Mouse (Mus musculus) heart, embryonic 10.5 days (tissue): ENCODE data around the gene Myo10. TPM values are rescaled to one million over a fixed set of nuclear protein-coding genes. Genes with fewer than 3 reads are reported as not detected.
A peak's percentile ranks its signal among the peaks of the same experiment; 100 is the strongest.

Experiments
- DNase-seq: peaks from one replicate; pipeline ENCODE4 v3.0.0-alpha.2; 2017; ENCODE audit warnings: low spot score
- H3K27ac ChIP-seq: fragments of 300-500 bp; sonication (generic); 2 replicates; pipeline ENCODE4 v1.5.1; 2016; ENCODE audit warnings: mild to moderate bottlenecking
- H3K27me3 ChIP-seq: fragments of 300-500 bp; sonication (generic); 2 replicates; pipeline ENCODE4 v1.6.1; 2016; ENCODE audit warnings: mild to moderate bottlenecking; ENCODE audit not compliant: poor library complexity, insufficient read depth, severe bottlenecking
- H3K36me3 ChIP-seq: fragments of 300-500 bp; sonication (generic); 2 replicates; pipeline ENCODE4 v1.6.1; 2016; ENCODE audit warnings: mild to moderate bottlenecking, moderate library complexity
- H3K4me1 ChIP-seq: fragments of 300-500 bp; sonication (generic); 2 replicates; pipeline ENCODE4 v1.6.1; 2016; ENCODE audit warnings: mild to moderate bottlenecking
- H3K4me3 ChIP-seq: fragments of 300-500 bp; sonication (generic); 2 replicates; pipeline ENCODE4 v1.5.1; 2016; ENCODE audit warnings: mild to moderate bottlenecking, moderate library complexity
- H3K9me3 ChIP-seq: fragments of 300-500 bp; sonication (generic); 2 replicates; pipeline ENCODE4 v1.6.1; 2016; ENCODE audit warnings: mild to moderate bottlenecking, moderate library complexity
- WGBS: fragments of 180-500 bp; shearing (Covaris S2); methylation state at CpG from one replicate; pipeline ENCODE4 v1.1.7; 2016; 5-methylcytosine and 5-hydroxymethylcytosine counted together
- polyA plus RNA-seq: library from polyadenylated mRNA; unstranded; fragments of >200 nt; fragmentation: Nextera tagmentation; extraction: Ambion mirVana; gene quantifications from 2 replicates; pipeline ENCODE4 v1.2.1, GENCODE M21; 2016

Gene Myo10
- polyA plus RNA-seq, 1 experiment from 2014 or later, result 21.0 TPM

DNA sequence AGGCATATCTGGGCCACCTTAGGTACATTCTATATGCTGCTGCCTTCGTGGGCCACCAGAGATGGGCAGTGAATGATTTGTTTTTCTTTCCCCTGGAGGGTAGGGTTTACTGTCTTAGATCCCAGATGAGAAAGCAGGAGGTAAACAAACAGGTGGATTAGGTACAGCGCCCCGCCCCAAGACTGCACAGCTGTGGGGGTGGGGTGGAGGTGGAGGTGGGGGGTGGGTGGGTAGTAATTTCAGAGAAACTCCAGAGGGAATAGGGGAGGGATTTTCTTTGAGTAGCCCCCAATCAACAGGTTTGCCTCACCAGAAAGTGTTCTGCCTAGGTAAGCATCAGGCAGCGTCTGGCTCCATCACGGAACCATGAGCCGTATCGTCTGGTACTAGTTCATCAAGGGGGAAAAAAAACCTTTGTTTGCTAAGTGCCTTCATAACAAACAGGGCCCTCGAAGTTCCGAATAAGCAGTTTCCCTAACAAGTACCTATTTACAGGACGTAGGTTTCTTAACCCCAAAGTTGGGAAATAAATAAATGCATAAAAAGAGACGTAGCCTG lies 221.8 kb downstream of the Myo10 start:
- Histone ChIP-seq H3K27me3 (peaks cover 34% of the 10 kb centered on the region), H3K36me3 (no peaks in the 10 kb centered on the region), H3K9me3 (no peaks in the 10 kb centered on the region), H3K4me3 (peak overlapping the region; percentile 92), H3K27ac (peak overlapping the region; percentile 87; the same call in 1 of the 2 replicates), H3K4me1 (peaks cover 11% of the 10 kb centered on the region)
- WGBS, result 20% methylated on average over 11 of the region's 11 CpGs
- DNase-seq, result no peak

DNA sequence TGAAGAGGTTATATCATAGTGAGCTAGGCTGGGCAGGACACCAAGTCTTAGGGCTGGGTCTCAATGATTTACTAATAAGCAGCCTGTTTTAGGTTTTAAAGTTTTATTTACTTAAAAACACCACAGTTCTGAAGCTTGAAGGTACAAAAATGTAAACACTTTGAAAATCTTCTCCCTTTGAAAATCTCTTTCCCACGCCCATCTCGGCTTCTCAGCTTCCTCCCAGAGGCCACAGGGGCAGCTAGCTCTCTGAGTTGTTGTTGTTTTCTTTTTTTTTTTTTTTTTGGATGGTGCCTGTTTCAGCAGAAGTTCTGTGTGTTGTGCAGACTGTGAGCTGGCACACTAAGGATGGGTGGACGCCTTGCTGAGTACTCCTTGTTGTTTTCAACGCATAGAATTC lies 222.4 kb downstream of the Myo10 start:
- Histone ChIP-seq H3K4me3 (no peak overlapping the region), H3K36me3 (no peaks in the 10 kb centered on the region), H3K27ac (no peak overlapping the region), H3K9me3 (no peaks in the 10 kb centered on the region), H3K27me3 (peaks cover 34% of the 10 kb centered on the region), H3K4me1 (peaks cover 11% of the 10 kb centered on the region)
- no peak for DNase-seq
- WGBS, result 57% methylated on average over 4 of the region's 4 CpGs

DNA sequence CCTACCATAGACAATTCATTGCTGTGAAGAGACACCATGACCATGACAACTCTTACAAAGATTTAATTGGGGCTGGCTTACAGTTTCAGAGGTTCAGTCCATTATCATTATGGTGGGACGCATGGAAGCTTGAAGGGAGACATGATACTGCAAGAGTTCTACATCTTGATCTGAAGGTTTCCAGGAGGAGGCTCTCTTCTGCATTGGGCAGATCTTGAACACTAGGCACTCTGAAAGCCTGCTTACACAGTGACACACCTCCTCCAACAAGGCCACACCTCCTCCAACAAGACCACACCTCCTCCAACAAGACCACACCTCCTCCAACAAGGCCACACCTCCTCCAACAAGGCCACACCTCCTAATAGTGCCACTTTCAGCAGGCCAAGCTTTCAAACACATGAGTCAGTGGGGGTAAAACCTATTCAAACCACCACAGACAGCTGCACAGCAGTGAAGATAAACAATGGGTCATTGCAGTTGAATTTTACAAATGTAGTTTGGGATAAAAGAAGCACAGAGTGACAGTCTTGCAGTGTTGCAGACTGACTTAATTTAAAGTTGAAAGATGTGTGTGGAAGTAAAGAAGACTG lies 225.3 kb downstream of the Myo10 start:
- no peak overlapping the region for H3K4me3 ChIP-seq
- peaks cover 14% of the 10 kb centered on the region for H3K27me3 ChIP-seq
- no peaks in the 10 kb centered on the region for H3K36me3 ChIP-seq
- no peak for DNase-seq
- peaks cover 14% of the 10 kb centered on the region for H3K4me1 ChIP-seq
- 77% methylated on average over 1 of the region's 1 CpGs for WGBS
- H3K9me3 ChIP-seq, result no peaks in the 10 kb centered on the region
- no peak overlapping the region for H3K27ac ChIP-seq

DNA sequence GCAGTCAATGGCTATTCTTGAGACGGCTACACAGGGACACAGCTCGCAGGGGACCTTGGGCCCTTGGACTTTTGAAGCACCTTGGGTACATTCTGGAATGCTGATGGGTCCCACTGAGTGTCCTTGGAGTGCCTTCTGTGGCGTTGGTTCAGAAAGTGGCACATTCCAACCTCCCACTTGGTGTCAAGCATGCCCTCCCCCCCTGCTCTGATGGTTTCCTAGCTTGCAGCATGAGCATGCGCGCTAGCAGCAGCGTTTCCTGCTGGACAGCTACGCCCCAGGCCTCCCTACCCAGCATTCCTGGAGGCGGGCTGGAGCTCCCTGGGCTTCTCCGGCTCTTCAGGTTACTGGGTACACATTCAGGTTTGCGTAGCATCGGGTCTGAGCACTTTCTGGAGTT lies 228.2 kb downstream of the Myo10 start:
- WGBS, result 57% methylated on average over 11 of the region's 11 CpGs
- H3K9me3 ChIP-seq, result no peaks in the 10 kb centered on the region
- H3K4me3 ChIP-seq, result no peak overlapping the region
- H3K27ac ChIP-seq, result no peak overlapping the region
- H3K27me3 ChIP-seq, result no peaks in the 10 kb centered on the region
- H3K36me3 ChIP-seq, result no peaks in the 10 kb centered on the region
- H3K4me1 ChIP-seq, result peaks cover 6% of the 10 kb centered on the region
- no peak for DNase-seq

DNA sequence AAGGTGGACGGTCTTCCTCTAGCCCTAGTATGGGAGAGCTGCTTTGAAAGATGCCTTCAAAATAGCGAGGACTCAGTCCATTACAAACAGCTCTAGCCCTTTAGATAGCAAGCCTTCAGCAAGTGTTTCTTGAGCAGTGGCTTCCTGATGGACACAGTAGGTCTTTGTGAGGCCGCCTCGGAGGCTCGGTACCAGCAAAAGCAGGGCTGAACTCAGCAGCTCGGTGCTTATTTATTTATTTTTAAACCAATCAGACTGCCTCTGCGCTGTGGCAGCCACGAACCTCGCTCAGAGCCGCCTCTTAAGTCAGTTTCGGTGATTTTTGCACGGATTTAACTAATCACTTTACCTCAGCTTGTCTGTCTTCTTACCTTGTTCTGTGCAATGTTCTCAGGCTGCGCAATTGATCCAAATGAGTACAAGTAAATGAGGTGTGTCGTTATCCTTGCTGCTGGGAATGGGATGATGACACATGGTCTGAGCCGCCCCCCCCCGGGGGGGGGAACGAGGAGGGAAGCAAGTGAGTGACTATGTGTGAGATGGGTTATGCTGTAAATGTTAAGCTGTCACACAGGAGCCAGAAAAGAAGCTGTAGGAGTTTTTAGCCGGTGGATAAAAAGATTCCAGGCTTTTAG lies 232.1 kb downstream of the Myo10 start:
- Histone ChIP-seq H3K36me3 (no peaks in the 10 kb centered on the region), H3K4me3 (no peak overlapping the region), H3K4me1 (peaks cover 10% of the 10 kb centered on the region), H3K27ac (no peak overlapping the region), H3K9me3 (no peaks in the 10 kb centered on the region), H3K27me3 (no peaks in the 10 kb centered on the region)
- DNase-seq, result no peak
- 59% methylated on average over 18 of the region's 18 CpGs for WGBS

DNA sequence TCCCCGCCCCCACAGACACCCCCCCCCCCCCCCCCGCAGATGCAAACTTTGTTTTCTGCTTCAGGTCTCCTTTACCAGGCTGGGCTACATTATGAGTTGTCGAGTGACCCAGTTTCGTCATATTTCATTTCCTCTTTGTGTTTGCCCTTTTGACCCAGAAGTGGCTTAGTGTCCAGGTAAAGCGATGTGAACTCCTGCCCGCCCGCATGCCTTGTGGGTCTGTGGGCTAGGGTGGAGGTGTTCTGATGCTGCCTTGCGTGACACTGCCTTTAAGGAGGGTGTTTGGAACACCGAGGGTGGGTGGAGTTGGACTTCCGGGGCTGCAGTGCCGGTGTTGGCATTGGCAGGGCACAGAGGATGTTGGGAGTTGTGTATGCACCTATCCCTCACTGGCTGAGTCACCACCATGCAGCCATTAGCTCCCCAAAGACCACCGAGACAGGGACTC lies 236.3 kb downstream of the Myo10 start:
- 56% methylated on average over 12 of the region's 12 CpGs for WGBS
- Histone ChIP-seq H3K36me3 (no peaks in the 10 kb centered on the region), H3K27ac (no peak overlapping the region), H3K4me1 (peaks cover 6% of the 10 kb centered on the region; the same call in 1 of the 2 replicates), H3K4me3 (no peak overlapping the region), H3K27me3 (no peaks in the 10 kb centered on the region), H3K9me3 (no peaks in the 10 kb centered on the region)
- DNase-seq, result no peak

DNA sequence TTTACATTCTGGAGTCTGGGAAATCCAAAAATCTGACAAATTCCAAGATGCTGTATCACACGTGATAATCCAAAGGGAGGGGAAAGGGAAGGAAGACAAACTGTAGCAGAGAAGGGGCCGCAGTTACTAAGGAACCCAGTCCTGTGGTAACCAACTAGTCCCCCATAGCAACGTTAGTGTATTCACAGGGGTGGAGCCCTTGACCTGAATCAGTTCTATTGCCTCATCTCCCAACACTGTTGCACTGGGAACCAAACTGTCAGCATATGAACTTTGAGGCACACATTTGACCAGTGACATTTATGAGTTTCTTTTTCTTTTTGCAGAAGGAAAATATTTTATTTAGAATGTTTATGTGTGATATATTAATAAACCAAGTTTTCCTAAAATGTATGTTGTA lies 237.1 kb downstream of the Myo10 start:
- DNase-seq, result no peak
- 65% methylated on average over 3 of the region's 3 CpGs for WGBS
- no peak overlapping the region for H3K4me3 ChIP-seq
- H3K9me3 ChIP-seq, result no peaks in the 10 kb centered on the region
- no peaks in the 10 kb centered on the region for H3K27me3 ChIP-seq
- no peak overlapping the region for H3K27ac ChIP-seq
- no peaks in the 10 kb centered on the region for H3K36me3 ChIP-seq
- peaks cover 6% of the 10 kb centered on the region; the same call in 1 of the 2 replicates for H3K4me1 ChIP-seq

DNA sequence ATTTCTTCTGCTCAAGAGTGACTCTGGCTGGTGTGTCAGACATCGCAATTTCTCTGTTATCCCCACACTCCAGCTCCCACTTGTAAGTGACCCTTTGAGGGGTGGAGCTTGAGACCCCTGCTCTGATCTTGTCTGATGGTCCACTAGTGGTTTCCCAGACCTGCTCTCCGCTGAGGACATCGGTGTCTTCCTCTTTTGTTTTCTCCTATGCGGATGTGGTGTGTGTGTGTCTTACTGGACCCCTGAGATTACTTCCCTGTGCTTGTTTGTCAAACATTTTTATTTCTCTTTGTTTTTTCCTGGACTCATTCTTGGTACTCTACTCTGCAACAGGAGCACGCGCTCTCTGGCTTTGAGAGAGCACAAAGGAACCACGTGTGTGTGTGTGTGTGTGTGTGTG lies 239.6 kb downstream of the Myo10 start:
- DNase-seq, result no peak
- Histone ChIP-seq H3K4me3 (no peak overlapping the region), H3K36me3 (no peaks in the 10 kb centered on the region), H3K4me1 (peaks cover 6% of the 10 kb centered on the region; the same call in 1 of the 2 replicates), H3K27me3 (no peaks in the 10 kb centered on the region), H3K9me3 (no peaks in the 10 kb centered on the region), H3K27ac (no peak overlapping the region)
- 69% methylated on average over 7 of the region's 7 CpGs for WGBS

Other genes starting within 250 kb of the Myo10 start
- 8.8 and 22.0 TPM in 2 replicates for gene Basp1, start 208.8 kb upstream of the Myo10 start, polyA plus RNA-seq
- 20.2 and 38.4 TPM in 2 replicates for gene Retreg1, start 220.7 kb downstream of the Myo10 start, polyA plus RNA-seq